Mouse (Mus musculus) thymus, adult 2 months (tissue): ENCODE measurements at regions not wholly inside any gene's neighbourhood (a gene's known extent, or its start where the extent isn't known, plus 50 kb on each side); places are given as distances from the start of the nearest gene placed in this dataset.

Source experiments
- CTCF ChIP-seq: fragments of 200-500 bp; IDR thresholded peaks from 2 replicates; pipeline ENCODE4 v1.5.1; 2012; ENCODE audit warnings: mild to moderate bottlenecking, control low read depth, low read length, moderate library complexity, borderline replicate concordance; ENCODE audit not compliant: control insufficient read depth, poor library complexity, insufficient read depth; ENCODE audit errors: extremely low read depth
- POLR2A ChIP-seq: fragments of 200-500 bp; IDR thresholded peaks from 2 replicates; pipeline ENCODE4 v1.6.1; 2012; ENCODE audit warnings: mild to moderate bottlenecking, low read length, control low read depth, moderate library complexity; ENCODE audit not compliant: control insufficient read depth, poor library complexity, insufficient read depth; ENCODE audit errors: extremely low read depth

DNA sequence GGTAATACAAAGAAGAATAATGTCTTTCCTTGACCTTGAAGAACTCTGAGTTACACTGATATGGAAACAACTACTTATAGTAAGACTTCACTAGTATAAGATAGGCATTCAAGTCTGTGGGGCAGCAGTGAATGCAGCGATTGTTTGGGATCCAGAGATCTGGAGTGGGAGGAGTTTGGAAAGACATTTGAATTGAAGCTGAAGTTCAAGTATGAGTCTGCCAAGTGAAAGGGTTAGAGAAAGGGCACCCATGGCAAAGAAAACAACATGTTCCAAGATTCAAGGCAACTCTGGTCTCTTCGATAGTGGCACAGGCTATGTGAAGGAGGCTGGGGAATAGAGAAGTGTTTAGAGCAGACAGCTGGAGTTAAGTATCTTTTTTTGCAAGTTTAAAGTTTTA lies 275.3 kb downstream of the Tmsb4x start:
- TF ChIP-seq CTCF: no peak
- TF ChIP-seq POLR2A: no peak
